10 mouse cellular contexts compared by ENCODE assay signal in the genomic region with DNA sequence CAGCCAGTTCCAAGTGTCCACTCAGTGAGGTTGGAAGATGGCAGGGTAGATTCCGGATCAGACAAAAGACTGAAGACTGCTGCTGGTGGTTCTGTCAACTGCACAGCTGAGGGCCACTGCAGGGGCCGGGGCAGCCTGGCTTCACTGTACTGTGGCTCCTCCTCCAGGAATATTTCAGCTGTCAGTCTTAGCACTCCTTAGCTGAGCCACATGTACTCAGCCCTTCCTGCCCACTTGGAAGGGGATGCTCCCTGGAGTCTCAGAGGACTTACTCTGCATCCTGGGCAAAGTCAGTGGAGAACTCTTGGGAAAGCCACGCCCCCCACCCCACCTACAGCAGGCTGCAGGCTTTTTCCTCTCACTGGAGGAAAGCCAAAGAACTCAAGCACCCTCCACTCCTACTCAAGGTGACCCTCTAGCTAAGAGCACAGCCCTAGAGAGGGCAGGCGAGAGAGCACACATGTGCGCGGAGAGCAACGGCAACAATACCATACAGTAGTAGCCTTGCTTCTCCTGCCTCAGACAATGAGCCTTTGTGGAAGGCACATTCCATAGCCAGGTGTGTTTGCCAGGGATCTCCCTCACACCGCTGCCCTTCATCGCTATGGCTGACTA. TPM values are rescaled to one million over a fixed set of nuclear protein-coding genes. Genes with fewer than 3 reads are reported as not detected.
DNase-seq lines count a peak whose midpoint lies in the region; ATAC-seq and TF ChIP-seq lines count a peak whose summit lies in the region.
"Had no signal": no experiment of that assay in that cellular context is flagged by ENCODE, and none has a peak within 500 bp of the region (broad histone marks: within the 10 kb centered on the region; RNA-seq: fewer than 3 reads in every experiment).

No protein-coding gene starts in this region.

- TF ChIP-seq CTCF in kidney, adult 2 months (conservative IDR thresholded peaks at IDR 0.05; ENCODE audit: insufficient read depth, insufficient read length, low read depth, low read length), result no peak
- TF ChIP-seq CTCF in lung, adult 2 months (IDR thresholded peaks at IDR 0.05; ENCODE audit: insufficient read depth, low read length), result no peak
- no peak for TF ChIP-seq CTCF in midbrain, postnatal 0 days (IDR thresholded peaks at IDR 0.05)

- 54% methylated on average over 9 of the region's 9 CpGs for WGBS in kidney, adult 2 months
- WGBS in lung, adult 2 months, result 62% methylated on average over 9 of the region's 9 CpGs
- WGBS in midbrain, postnatal 0 days, result 78% methylated on average over 9 of the region's 9 CpGs

- peak; percentile 21 for DNase-seq in kidney, adult 11 months
- DNase-seq in kidney, adult 18-20 months, result no peak
- peak; percentile 28 for DNase-seq in kidney, adult 2 months
- DNase-seq in lung, adult 2 months, result peak; percentile 81
- no peak for DNase-seq in gastrocnemius, postnatal 25 days
- DNase-seq in left cerebral cortex, postnatal 25 days (ENCODE audit: low spot score in 2 of 2), result no peak
- no peak for DNase-seq in midbrain, postnatal 0 days (ENCODE audit: low spot score)
- DNase-seq: thymus, postnatal 4 days had no signal

- H3K27me3 ChIP-seq in kidney, adult 2 months (replicated peaks; ENCODE audit: control insufficient read depth, insufficient read depth, low read length), result no peaks in the 10 kb centered on the region
- H3K27me3 ChIP-seq in midbrain, postnatal 0 days (ENCODE audit: insufficient read depth, low read length), result no peaks in the 10 kb centered on the region
- H3K27me3 ChIP-seq: embryonic facial prominence, embryonic 12.5 days had no signal

- H3K9me3 ChIP-seq in midbrain, postnatal 0 days (ENCODE audit: low read length), result no peaks in the 10 kb centered on the region
- H3K9me3 ChIP-seq: embryonic facial prominence, embryonic 12.5 days had no signal

- ATAC-seq in midbrain, postnatal 0 days (ENCODE audit: low FRiP score), result no peak

- intact Hi-C loops in left cerebral cortex, postnatal 25 days (cut with DNase I), result no loop called here

- TF ChIP-seq POLR2A in kidney, adult 2 months (IDR thresholded peaks at IDR 0.05; ENCODE audit: low read depth, low read length), result no peak
- TF ChIP-seq POLR2A in lung, adult 2 months (IDR thresholded peaks at IDR 0.05; ENCODE audit: borderline replicate concordance, extremely low read depth, low read depth, low read length), result peak; percentile 15; the same call in 1 of the 2 replicates

- H3K4me3 ChIP-seq in kidney, adult 2 months (ENCODE audit: insufficient read depth, low read depth, low read length), result no peak overlapping the region
- H3K4me3 ChIP-seq in lung, adult 2 months (replicated peaks; ENCODE audit: extremely low read depth, low read depth, low read length), result no peak overlapping the region
- H3K4me3 ChIP-seq in midbrain, postnatal 0 days (ENCODE audit: low read depth, low read length), result no peak overlapping the region
- H3K4me3 ChIP-seq: embryonic facial prominence, embryonic 12.5 days had no signal

- H3K36me3 ChIP-seq in kidney, adult 2 months (ENCODE audit: control insufficient read depth, insufficient read depth, low read length), result no peaks in the 10 kb centered on the region
- no peaks in the 10 kb centered on the region for H3K36me3 ChIP-seq in midbrain, postnatal 0 days (ENCODE audit: insufficient read depth, low read length)
- H3K36me3 ChIP-seq: embryonic facial prominence, embryonic 12.5 days had no signal

- no peak overlapping the region for H3K9ac ChIP-seq in midbrain, postnatal 0 days (replicated peaks; ENCODE audit: low read length, poor library complexity, severe bottlenecking)
- H3K9ac ChIP-seq: embryonic facial prominence, embryonic 12.5 days had no signal

- no peak overlapping the region for H3K27ac ChIP-seq in kidney, adult 2 months (ENCODE audit: insufficient read depth, low read depth, low read length)
- H3K27ac ChIP-seq in midbrain, postnatal 0 days (ENCODE audit: low read depth, low read length), result no peak overlapping the region
- H3K27ac ChIP-seq: embryonic facial prominence, embryonic 12.5 days; macrophage had no signal

- no peak overlapping the region for H3K4me2 ChIP-seq in midbrain, postnatal 0 days (ENCODE audit: low read depth, low read length, poor library complexity, severe bottlenecking)
- H3K4me2 ChIP-seq: embryonic facial prominence, embryonic 12.5 days had no signal

- no peaks in the 10 kb centered on the region for H3K4me1 ChIP-seq in kidney, adult 2 months (ENCODE audit: control insufficient read depth, insufficient read depth, low read length)
- H3K4me1 ChIP-seq in lung, adult 2 months (ENCODE audit: control insufficient read depth, insufficient read depth, low read length), result no peaks in the 10 kb centered on the region
- H3K4me1 ChIP-seq in midbrain, postnatal 0 days (ENCODE audit: insufficient read depth, low read length), result no peaks in the 10 kb centered on the region

RNA-seq across cellular contexts. Expression of a gene that starts 32.3 kb away (rescaled TPM):
- 98.5 and 105 TPM in 2 replicates for polyA plus RNA-seq in kidney, adult 2 months (2012; rRNA removed)
- polyA plus RNA-seq in lung, adult 2 months (2012; rRNA removed), result 28.0 and 34.2 TPM in 2 replicates
- total RNA-seq in gastrocnemius, postnatal 25 days (2021), result 10 to 100 TPM; 39.9 to 52.4 TPM
- 10 to 100 TPM; 51.5 to 61.1 TPM for total RNA-seq in left cerebral cortex, postnatal 25 days (2021)
- total RNA-seq in midbrain, postnatal 0 days (2014; rRNA removed), result 58.8 and 63.7 TPM in 2 replicates
- polyA plus RNA-seq in midbrain, postnatal 0 days (2015; fragmentation: Nextera tagmentation; extraction: Ambion mirVana), result 119 and 127 TPM in 2 replicates

RNA-seq across cellular contexts. Expression of a gene that starts 32.4 kb away (rescaled TPM):
- 169 and 179 TPM in 2 replicates for polyA plus RNA-seq in kidney, adult 2 months (2012; rRNA removed)
- 572 and 1,005 TPM in 2 replicates for polyA plus RNA-seq in lung, adult 2 months (2012; rRNA removed)
- 10 to 100 TPM; 13.8 to 20.0 TPM for total RNA-seq in gastrocnemius, postnatal 25 days (2021)
- 10 to 100 TPM; 27.3 to 32.2 TPM for total RNA-seq in left cerebral cortex, postnatal 25 days (2021)
- total RNA-seq in midbrain, postnatal 0 days (2014; rRNA removed), result 39.8 and 42.5 TPM in 2 replicates
- polyA plus RNA-seq in midbrain, postnatal 0 days (2015; fragmentation: Nextera tagmentation; extraction: Ambion mirVana), result 43.9 and 44.8 TPM in 2 replicates

Comparison
In these comparisons a context has a peak if more than half of its experiments do, and no peak if none do; other contexts are left out.
1. DNase-seq: peak in kidney, adult 11 months (single experiment), kidney, adult 2 months (single experiment) and lung, adult 2 months (single experiment); none in kidney, adult 18-20 months (single experiment), gastrocnemius, postnatal 25 days (single experiment), left cerebral cortex, postnatal 25 days (0 of 2) and midbrain, postnatal 0 days (single experiment).